Mouse (Mus musculus) embryonic facial prominence, embryonic 11.5 days (tissue): Measurements from ENCODE around the gene Mecom. TPM values are rescaled to one million over a fixed set of nuclear protein-coding genes. Genes with fewer than 3 reads are reported as not detected.

Experiments used
- ATAC-seq: fragments of 200-750 bp; cut with Nextera tagmentation; replicated peaks from 2 replicates; pipeline ENCODE4 v1.8.0; 2017; ENCODE audit warnings: low read depth; ENCODE audit not compliant: insufficient number of reproducible peaks, low FRiP score, low TSS enrichment
- DNase-seq: peaks from one replicate; pipeline ENCODE4 v3.0.0-alpha.2; 2015; ENCODE audit warnings: low spot score
- H3K27ac ChIP-seq: fragments of 300-500 bp; sonication (generic); replicated peaks from 2 replicates; pipeline ENCODE4 v1.5.1; 2014; ENCODE audit warnings: mild to moderate bottlenecking, low read depth, low read length, control low read depth
- H3K27me3 ChIP-seq: fragments of 300-500 bp; sonication (generic); 2 replicates; pipeline ENCODE4 v1.6.1; 2014; ENCODE audit warnings: mild to moderate bottlenecking, low read length, moderate library complexity, mixed read lengths; ENCODE audit not compliant: control insufficient read depth, insufficient read depth
- H3K36me3 ChIP-seq: fragments of 300-500 bp; sonication (generic); replicated peaks from 2 replicates; pipeline ENCODE4 v1.6.1; 2014; ENCODE audit warnings: low read depth, mild to moderate bottlenecking, low read length, moderate library complexity, mixed read lengths; ENCODE audit not compliant: control insufficient read depth, insufficient read depth
- H3K4me1 ChIP-seq: fragments of 300-500 bp; sonication (generic); 2 replicates; pipeline ENCODE4 v1.6.1; 2014; ENCODE audit warnings: low read length, mixed read lengths; ENCODE audit not compliant: control insufficient read depth, insufficient read depth
- H3K4me2 ChIP-seq: fragments of 300-500 bp; sonication (generic); 2 replicates; pipeline ENCODE4 v1.6.1; 2014; ENCODE audit warnings: low read depth, mild to moderate bottlenecking, control low read depth, low read length, moderate library complexity
- H3K4me3 ChIP-seq: fragments of 300-500 bp; sonication (generic); 2 replicates; pipeline ENCODE4 v1.5.1; 2014; ENCODE audit warnings: low read depth, low read length, control low read depth
- H3K9ac ChIP-seq: fragments of 300-500 bp; sonication (generic); replicated peaks from 2 replicates; pipeline ENCODE4 v1.6.1; 2014; ENCODE audit warnings: mild to moderate bottlenecking, control low read depth, low read length
- H3K9me3 ChIP-seq: fragments of 300-500 bp; sonication (generic); replicated peaks from 2 replicates; pipeline ENCODE4 v1.6.1; 2016; ENCODE audit warnings: mild to moderate bottlenecking, low read length, inconsistent platforms, mixed read lengths; ENCODE audit not compliant: control insufficient read depth
- WGBS: fragments of 180-500 bp; shearing (Covaris S2); extraction: QIAGEN DNeasy Blood & Tissue Kit; methylation state at CpG from one replicate; pipeline ENCODE4 v1.1.7; 2014; 5-methylcytosine and 5-hydroxymethylcytosine counted together
- polyA plus RNA-seq: library from polyadenylated mRNA; unstranded; fragments of >200 nt; fragmentation: Nextera tagmentation; extraction: Ambion mirVana; gene quantifications from 2 replicates; pipeline ENCODE4 v1.2.1, GENCODE M21; 2014

The Mecom gene
- polyA plus RNA-seq, 1 experiment from 2014 or later = 48.4 TPM

- DNase-seq = no peak
- H3K27me3 ChIP-seq = no peaks in the 10 kb centered on the region
Observed at GRCm38 (mm10) chr3:30157128-30157670, 390.6 kb downstream of the Mecom start.

GRCm38 (mm10) chr3:30154390-30154789 lies 393.4 kb downstream of the Mecom start:
- Histone ChIP-seq H3K9me3 (no peaks in the 10 kb centered on the region), H3K9ac (no peak overlapping the region), H3K4me1 (no peaks in the 10 kb centered on the region; the same call in 1 of the 2 replicates), H3K4me3 (no peak overlapping the region), H3K27ac (no peak overlapping the region), H3K36me3 (no peaks in the 10 kb centered on the region), H3K4me2 (no peak overlapping the region), H3K27me3 (no peaks in the 10 kb centered on the region)
- ATAC-seq (no peak), DNase-seq (no peak)
- 81% methylated on average over 7 of the region's 7 CpGs for WGBS

More at GRCm38 (mm10) chr3:30157128-30157670, 390.6 kb downstream of the Mecom start:
- Histone ChIP-seq H3K4me1 (no peaks in the 10 kb centered on the region; the same call in 1 of the 2 replicates), H3K4me3 (no peak overlapping the region), H3K36me3 (no peaks in the 10 kb centered on the region), H3K9ac (no peak overlapping the region), H3K9me3 (no peaks in the 10 kb centered on the region), H3K27ac (no peak overlapping the region), H3K4me2 (no peak overlapping the region)
- ATAC-seq = no peak; the same call in 1 of the 2 replicates
- WGBS = 79% methylated on average over 7 of the region's 7 CpGs

- no peak for DNase-seq
- Histone ChIP-seq H3K4me1 (no peaks in the 10 kb centered on the region; the same call in 1 of the 2 replicates), H3K27ac (no peak overlapping the region), H3K4me2 (no peak overlapping the region), H3K36me3 (no peaks in the 10 kb centered on the region), H3K9me3 (no peaks in the 10 kb centered on the region), H3K4me3 (no peak overlapping the region), H3K9ac (no peak overlapping the region), H3K27me3 (no peaks in the 10 kb centered on the region)
- no peak for ATAC-seq
- 72% methylated on average over 3 of the region's 3 CpGs for WGBS
Observed at GRCm38 (mm10) chr3:30153923-30154331, 393.9 kb downstream of the Mecom start.

GRCm38 (mm10) chr3:30150071-30150470 lies 397.7 kb downstream of the Mecom start:
- H3K27ac ChIP-seq = no peak overlapping the region
- H3K36me3 ChIP-seq = no peaks in the 10 kb centered on the region
- H3K4me3 ChIP-seq = no peak overlapping the region
- no peak overlapping the region for H3K4me2 ChIP-seq
- H3K27me3 ChIP-seq = no peaks in the 10 kb centered on the region
- no peak overlapping the region for H3K9ac ChIP-seq
- ATAC-seq = no peak
- H3K4me1 ChIP-seq = no peaks in the 10 kb centered on the region; the same call in 1 of the 2 replicates
- H3K9me3 ChIP-seq = no peaks in the 10 kb centered on the region
- WGBS = 87% methylated on average over 4 of the region's 4 CpGs
- no peak for DNase-seq

- H3K27me3 ChIP-seq = no peaks in the 10 kb centered on the region
- WGBS = 87% methylated on average over 8 of the region's 8 CpGs
- no peak overlapping the region for H3K27ac ChIP-seq
- no peak overlapping the region for H3K4me2 ChIP-seq
- no peak overlapping the region for H3K4me3 ChIP-seq
- H3K36me3 ChIP-seq = no peaks in the 10 kb centered on the region
- H3K4me1 ChIP-seq = no peaks in the 10 kb centered on the region
- DNase-seq (no peak), ATAC-seq (no peak)
- no peak overlapping the region for H3K9ac ChIP-seq
- H3K9me3 ChIP-seq = no peaks in the 10 kb centered on the region
Observed at GRCm38 (mm10) chr3:30148378-30149079, 399.3 kb downstream of the Mecom start.

GRCm38 (mm10) chr3:30145051-30145450 lies 402.8 kb downstream of the Mecom start:
- no peaks in the 10 kb centered on the region for H3K27me3 ChIP-seq
- no peak overlapping the region for H3K4me3 ChIP-seq
- 79% methylated on average over 5 of the region's 5 CpGs for WGBS
- H3K27ac ChIP-seq = no peak overlapping the region
- H3K9ac ChIP-seq = no peak overlapping the region
- H3K9me3 ChIP-seq = no peaks in the 10 kb centered on the region
- ATAC-seq (no peak), DNase-seq (no peak)
- H3K4me1 ChIP-seq = no peaks in the 10 kb centered on the region
- no peak overlapping the region for H3K4me2 ChIP-seq
- no peaks in the 10 kb centered on the region for H3K36me3 ChIP-seq

GRCm38 (mm10) chr3:30143961-30144411 lies 403.8 kb downstream of the Mecom start:
- H3K27ac ChIP-seq = no peak overlapping the region

GRCm38 (mm10) chr3:30143440-30143839 lies 404.4 kb downstream of the Mecom start:
- no peak for ATAC-seq
- no peak overlapping the region for H3K4me3 ChIP-seq
- H3K4me1 ChIP-seq = no peaks in the 10 kb centered on the region
- no peak overlapping the region for H3K9ac ChIP-seq
- WGBS = 90% methylated on average over 2 of the region's 2 CpGs
- DNase-seq = no peak
- no peak overlapping the region for H3K4me2 ChIP-seq
- H3K27ac ChIP-seq = no peak overlapping the region
- H3K36me3 ChIP-seq = no peaks in the 10 kb centered on the region
- H3K27me3 ChIP-seq = no peaks in the 10 kb centered on the region
- H3K9me3 ChIP-seq = no peaks in the 10 kb centered on the region

More at GRCm38 (mm10) chr3:30143961-30144411, 403.8 kb downstream of the Mecom start:
- no peaks in the 10 kb centered on the region for H3K27me3 ChIP-seq
- H3K36me3 ChIP-seq = no peaks in the 10 kb centered on the region
- no peak overlapping the region for H3K4me2 ChIP-seq
- H3K9me3 ChIP-seq = no peaks in the 10 kb centered on the region
- DNase-seq (peak; percentile 28), ATAC-seq (peak; percentile 56; the same call in 1 of the 2 replicates)
- H3K4me3 ChIP-seq = no peak overlapping the region
- no peak overlapping the region for H3K9ac ChIP-seq
- WGBS = 31% methylated on average over 11 of the region's 11 CpGs
- no peaks in the 10 kb centered on the region for H3K4me1 ChIP-seq
